Mouse (Mus musculus): ENCODE data around the gene Birc2.

Gene Birc2

DNA sequence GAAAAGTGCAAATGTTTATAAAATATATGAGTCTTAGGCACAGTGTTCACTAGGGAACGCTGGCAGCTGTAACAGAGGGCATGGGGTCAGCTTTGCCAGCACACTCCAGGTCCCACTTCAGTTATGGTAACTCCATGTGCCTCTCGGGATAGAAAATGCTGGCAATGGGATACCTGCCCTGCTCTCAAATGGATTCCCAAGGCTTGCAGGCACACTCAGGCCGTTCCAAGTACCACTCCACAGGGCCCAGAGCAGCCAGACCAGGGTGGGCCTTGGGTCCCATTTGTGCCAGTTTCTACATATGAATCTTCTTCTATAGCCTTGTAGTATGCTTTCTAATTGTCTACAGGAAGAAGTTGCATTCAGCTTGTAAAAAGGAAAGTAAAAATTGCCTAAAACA is 51.5 kb downstream of the Birc2 start:
- no peak for DNase-seq (ENCODE audit: inconsistent ontology term)

- peak; percentile 36 for DNase-seq (ENCODE audit: inconsistent ontology term)
Measured at GRCm38 (mm10) chr9:7784615-7785012, 52.2 kb downstream of the Birc2 start.

DNA sequence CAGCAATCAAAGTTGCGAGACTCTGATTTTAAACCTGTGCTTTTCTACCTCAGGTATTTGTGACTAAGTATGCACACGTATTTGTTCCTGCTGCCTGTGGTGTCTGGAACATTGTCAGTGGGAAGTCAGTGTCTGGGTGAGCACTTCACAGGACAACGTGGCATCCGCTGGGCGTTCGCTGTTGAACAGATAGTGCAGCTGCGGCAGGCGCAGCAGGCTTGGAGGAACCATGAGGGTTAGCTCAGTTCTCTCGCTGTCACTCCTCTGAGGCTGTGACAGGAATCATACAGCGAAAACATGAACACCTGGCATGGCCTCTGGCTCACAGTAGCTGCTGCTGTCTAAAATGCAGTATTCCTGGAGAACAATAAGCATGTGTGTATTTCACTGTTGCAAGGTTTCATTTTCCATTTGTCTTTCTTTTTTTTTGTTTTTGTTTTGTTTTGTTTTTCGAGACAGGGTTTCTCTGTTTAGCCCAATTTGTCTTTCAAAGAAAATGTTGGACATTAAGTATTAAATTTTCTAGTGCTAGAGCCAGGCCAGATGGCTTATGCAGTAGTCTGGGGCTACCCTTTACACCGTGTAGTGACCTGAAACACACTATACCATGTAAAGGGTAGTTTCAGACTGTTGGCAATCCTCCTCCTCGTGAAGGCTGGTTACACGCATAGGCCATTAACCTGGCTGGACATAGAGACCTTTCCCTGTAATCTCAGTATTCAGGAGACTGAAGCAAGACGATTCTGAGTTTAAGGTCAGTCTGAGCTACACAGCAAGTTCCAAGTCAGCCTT is 52.8 kb downstream of the Birc2 start:
- DNase-seq (ENCODE audit: inconsistent ontology term): no peak

GRCm38 (mm10) chr9:7780250-7781150 is 56.4 kb downstream of the Birc2 start:
- no peak for DNase-seq (ENCODE audit: inconsistent ontology term)

GRCm38 (mm10) chr9:7779786-7780185 is 57.1 kb downstream of the Birc2 start:
- DNase-seq (ENCODE audit: inconsistent ontology term): no peak

DNA sequence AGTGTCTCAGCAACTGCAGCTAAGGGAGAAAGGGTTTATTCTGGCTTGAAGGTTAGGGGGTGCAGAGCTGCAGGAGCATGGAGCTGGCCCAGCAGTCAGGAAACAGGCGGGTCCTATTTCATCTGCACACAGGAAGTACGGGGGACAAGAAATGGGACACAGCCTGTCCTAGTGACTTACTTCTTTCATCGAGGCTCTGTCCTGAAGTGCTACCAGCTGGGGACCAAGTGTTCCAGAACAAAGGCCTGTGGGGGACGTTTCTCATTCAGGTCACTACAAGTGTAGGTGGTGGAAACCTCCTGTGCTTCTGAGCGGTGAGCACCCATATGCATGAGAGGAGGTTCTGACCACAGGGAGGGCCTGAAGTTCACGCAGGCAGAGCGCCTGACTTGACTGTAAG is 58.1 kb downstream of the Birc2 start:
- no peak for DNase-seq (ENCODE audit: inconsistent ontology term)

DNA sequence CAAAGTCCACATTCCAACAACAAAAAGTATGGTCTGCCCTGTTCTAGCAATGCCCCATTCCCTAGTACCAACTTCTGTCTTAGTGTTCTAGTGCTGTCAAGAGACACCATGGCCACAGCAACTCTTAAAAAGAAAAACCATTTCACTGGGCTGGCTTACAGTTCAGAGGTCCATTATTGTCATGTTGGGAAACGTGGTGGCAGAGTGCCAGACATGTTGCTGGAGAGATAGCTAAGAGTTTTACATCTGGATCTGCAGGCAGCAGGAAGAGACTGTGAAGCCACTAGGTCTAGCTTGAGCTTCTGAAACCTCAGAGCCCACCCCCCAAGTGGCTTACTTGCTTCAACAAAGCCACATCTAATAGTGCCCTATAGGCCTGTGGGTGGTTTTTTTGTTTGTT is 59.2 kb downstream of the Birc2 start:
- no peak for DNase-seq (ENCODE audit: inconsistent ontology term)

DNA sequence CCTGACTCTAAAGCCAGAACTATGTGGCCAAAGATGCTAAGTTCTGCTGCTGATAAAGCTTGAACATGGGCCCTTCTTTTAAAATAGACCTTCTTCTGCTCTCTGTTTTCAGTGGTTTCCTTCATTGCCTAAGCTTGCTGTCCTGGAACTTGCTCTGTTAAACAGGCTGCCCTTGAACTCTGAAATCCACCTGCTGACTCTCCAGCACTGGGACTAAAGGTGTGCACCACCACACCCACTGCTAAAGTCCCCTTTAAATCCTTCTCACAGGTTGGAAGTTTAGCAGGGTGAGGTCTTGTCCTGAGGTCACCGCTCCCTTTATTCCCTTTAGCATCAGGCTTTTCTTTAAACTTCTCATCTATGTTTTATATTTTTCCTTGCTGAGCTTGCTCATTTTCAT is 59.9 kb downstream of the Birc2 start:
- DNase-seq (ENCODE audit: inconsistent ontology term): no peak

- DNase-seq (ENCODE audit: inconsistent ontology term): no peak
Measured at GRCm38 (mm10) chr9:7775986-7776385, 60.9 kb downstream of the Birc2 start.

GRCm38 (mm10) chr9:7775011-7775410 is 61.9 kb downstream of the Birc2 start:
- DNase-seq (ENCODE audit: inconsistent ontology term): no peak

- DNase-seq (ENCODE audit: inconsistent ontology term): no peak
Measured at GRCm38 (mm10) chr9:7774538-7774937, 62.3 kb downstream of the Birc2 start.

GRCm38 (mm10) chr9:7773686-7774085 is 63.2 kb downstream of the Birc2 start:
- no peak for DNase-seq (ENCODE audit: inconsistent ontology term)

DNA sequence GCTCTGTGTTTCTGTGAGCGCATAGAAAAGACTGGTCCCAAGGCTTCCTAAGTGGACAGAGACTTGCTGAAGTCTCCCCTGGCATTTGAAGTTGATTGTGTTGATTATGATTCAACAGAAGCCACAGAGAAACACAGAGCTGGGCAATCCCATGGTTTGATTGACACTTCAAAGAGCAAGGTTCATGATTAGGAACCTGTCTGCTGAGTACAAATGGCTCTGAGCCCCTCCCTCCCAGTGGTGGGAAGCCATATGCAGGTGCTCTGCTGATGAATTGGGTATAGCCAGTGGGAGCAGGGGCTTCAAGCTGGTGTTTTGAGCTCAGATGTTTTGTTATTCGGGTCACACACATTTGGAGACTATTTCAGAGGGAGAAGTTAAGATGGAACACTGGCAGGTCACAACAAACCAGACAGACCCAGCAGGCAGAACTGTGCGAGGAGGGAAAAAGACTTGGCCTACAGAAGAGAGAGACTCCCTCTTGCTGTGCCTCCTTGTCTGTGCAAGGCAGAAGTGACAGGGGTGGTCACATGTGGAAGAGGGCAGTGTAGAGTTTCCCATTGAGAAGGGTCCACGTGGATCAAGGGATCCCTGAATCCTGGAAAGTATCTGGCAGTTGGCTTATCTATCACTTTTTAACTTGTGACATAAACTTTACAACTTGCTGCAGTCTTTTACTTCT is 64.0 kb downstream of the Birc2 start:
- DNase-seq (ENCODE audit: inconsistent ontology term): no peak

GRCm38 (mm10) chr9:7772361-7772760 is 64.5 kb downstream of the Birc2 start:
- DNase-seq (ENCODE audit: inconsistent ontology term): no peak

- no peak for DNase-seq (ENCODE audit: inconsistent ontology term)
Measured at GRCm38 (mm10) chr9:7769491-7769890, 67.4 kb downstream of the Birc2 start.

GRCm38 (mm10) chr9:7769081-7769480 is 67.8 kb downstream of the Birc2 start:
- DNase-seq (ENCODE audit: inconsistent ontology term): no peak
